Mouse (Mus musculus): ENCODE data around the gene Slc25a44. TPM values are rescaled to one million over a fixed set of nuclear protein-coding genes. Genes with fewer than 3 reads are reported as not detected.
"Not testable (repeated sequence)": the region's sequence is repeated elsewhere in the genome, so short reads cannot be mapped to it uniquely, and the experiment has no call there.

Gene Slc25a44
- total RNA-seq, 2 experiments from 2014 or later = 75.8 to 77.6 TPM

- H3K27ac ChIP-seq = no peak overlapping the region
- no peak for TF ChIP-seq CTCF (IDR thresholded peaks at IDR 0.05)
- DNase-seq (ENCODE audit: extremely low spot score in 1 of 2, low spot score in 2 of 2) = no peak
- intact Hi-C loops (cut with DNase I) = no loop called here
- H3K4me3 ChIP-seq = no peak overlapping the region
Observed at GRCm38 (mm10) chr3:88448443-88448842, 23.5 kb upstream of the Slc25a44 start.

GRCm38 (mm10) chr3:88447676-88448183 lies 22.8 kb upstream of the Slc25a44 start:
- DNase-seq (ENCODE audit: extremely low spot score in 1 of 2, low spot score in 2 of 2) = no peak
- H3K4me3 ChIP-seq = no peak overlapping the region
- intact Hi-C loops (cut with DNase I) = no loop called here
- H3K27ac ChIP-seq = no peak overlapping the region
- TF ChIP-seq CTCF (IDR thresholded peaks at IDR 0.05) = no peak

GRCm38 (mm10) chr3:88446471-88447123 lies 21.7 kb upstream of the Slc25a44 start:
- no peak overlapping the region for H3K4me3 ChIP-seq
- intact Hi-C loops (cut with DNase I) = no loop called here
- no peak for DNase-seq (ENCODE audit: extremely low spot score in 1 of 2, low spot score in 2 of 2)
- TF ChIP-seq CTCF (IDR thresholded peaks at IDR 0.05) = no peak
- H3K27ac ChIP-seq = no peak overlapping the region

- no peak overlapping the region for H3K4me3 ChIP-seq
- TF ChIP-seq CTCF (IDR thresholded peaks at IDR 0.05) = no peak
- H3K27ac ChIP-seq = no peak overlapping the region
- no peak for DNase-seq (ENCODE audit: extremely low spot score in 1 of 2, low spot score in 2 of 2)
- intact Hi-C loops (cut with DNase I) = no loop called here
Observed at GRCm38 (mm10) chr3:88442888-88443287, 17.9 kb upstream of the Slc25a44 start.

GRCm38 (mm10) chr3:88442488-88442887 lies 17.5 kb upstream of the Slc25a44 start:
- TF ChIP-seq CTCF (IDR thresholded peaks at IDR 0.05) = no peak
- no peak overlapping the region for H3K27ac ChIP-seq
- H3K4me3 ChIP-seq = no peak overlapping the region
- DNase-seq (ENCODE audit: extremely low spot score in 1 of 2, low spot score in 2 of 2) = no peak
- intact Hi-C loops (cut with DNase I) = no loop called here

GRCm38 (mm10) chr3:88440500-88441381 lies 15.8 kb upstream of the Slc25a44 start:
- Histone ChIP-seq H3K27ac (0 out of 2 replicates have a peak overlapping the region, but pooled peaks have one; percentile 30), H3K4me3 (no peak overlapping the region)
- intact Hi-C loops (cut with DNase I) = loop anchor here (2.0 kb wide), 1 partner anchor 18 kb away; no protein-coding TSS in a partner anchor
- TF ChIP-seq CTCF (IDR thresholded peaks at IDR 0.05) = peak; percentile 59
- peak in 1 of 2 experiments; percentile 37 for DNase-seq (ENCODE audit: extremely low spot score in 1 of 2, low spot score in 2 of 2)

- intact Hi-C loops (cut with DNase I) = no loop called here
- Histone ChIP-seq H3K27ac (no peak overlapping the region), H3K4me3 (no peak overlapping the region)
- DNase-seq (ENCODE audit: extremely low spot score in 1 of 2, low spot score in 2 of 2) = no peak
- no peak for TF ChIP-seq CTCF (IDR thresholded peaks at IDR 0.05)
Observed at GRCm38 (mm10) chr3:88439582-88439981, 14.6 kb upstream of the Slc25a44 start.

GRCm38 (mm10) chr3:88437454-88437853 lies 12.5 kb upstream of the Slc25a44 start:
- no peak for TF ChIP-seq CTCF (IDR thresholded peaks at IDR 0.05)
- DNase-seq (ENCODE audit: extremely low spot score in 1 of 2, low spot score in 2 of 2) = no peak
- intact Hi-C loops (cut with DNase I) = no loop called here
- Histone ChIP-seq H3K27ac (peak overlapping the region; percentile 79; the same call in 1 of the 2 replicates), H3K4me3 (no peak overlapping the region)

GRCm38 (mm10) chr3:88436395-88437201 lies 11.7 kb upstream of the Slc25a44 start:
- intact Hi-C loops (cut with DNase I) = loop anchor here (1.0 kb wide), 1 partner anchor 26 kb away; the partner anchor contains the start of gene Pmf1
- peak; percentile 56 for TF ChIP-seq CTCF (IDR thresholded peaks at IDR 0.05)
- peak overlapping the region; percentile 79 for H3K27ac ChIP-seq

GRCm38 (mm10) chr3:88435515-88435914 lies 10.6 kb upstream of the Slc25a44 start:
- TF ChIP-seq CTCF (IDR thresholded peaks at IDR 0.05) = no peak; the same call in 1 of the 2 replicates
- H3K4me3 ChIP-seq = no peak overlapping the region
- intact Hi-C loops (cut with DNase I) = no loop called here

More at GRCm38 (mm10) chr3:88436395-88437201, 11.7 kb upstream of the Slc25a44 start:
- peak; percentile 57 to 61 for DNase-seq (ENCODE audit: extremely low spot score in 1 of 2, low spot score in 2 of 2)
- peak overlapping the region; percentile 17; the same call in 1 of the 2 replicates for H3K4me3 ChIP-seq

GRCm38 (mm10) chr3:88428639-88429038 lies 3.7 kb upstream of the Slc25a44 start:
- intact Hi-C loops (cut with DNase I) = loop anchor here (5.0 kb wide), 1 partner anchor 39 kb away; no protein-coding TSS in a partner anchor
- not testable (repeated sequence) for DNase-seq (ENCODE audit: extremely low spot score in 1 of 2, low spot score in 2 of 2); H3K27ac ChIP-seq; H3K4me3 ChIP-seq

More at GRCm38 (mm10) chr3:88435515-88435914, 10.6 kb upstream of the Slc25a44 start:
- H3K27ac ChIP-seq = peak overlapping the region; percentile 79
- DNase-seq (ENCODE audit: extremely low spot score in 1 of 2, low spot score in 2 of 2) = peak; percentile 84 to 86
